Mouse (Mus musculus) left cerebral cortex, postnatal 10 days (tissue): ENCODE measurements around the gene Itm2b. TPM values are rescaled to one million over a fixed set of nuclear protein-coding genes. Genes with fewer than 3 reads are reported as not detected.

Experiments
- DNase-seq, 2 experiments: peaks; one replicate each; pipeline ENCODE4 v3.0.0; 2021 to 2022; ENCODE audit warnings: low spot score in 2 of 2, mixed read lengths in 1 of 2; ENCODE audit errors: extremely low spot score in 1 of 2
- intact Hi-C: fragments of 180-260 bp; cut with DNase I; formaldehyde crosslinking; loops from one replicate; pipeline ENCODE4 v1.15.1; 2025
- total RNA-seq, 2 experiments: library from RNA; stranded (reverse); gene quantifications; 2 replicates each; pipeline ENCODE4 v1.2.3; 2021

Itm2b gene
- 100 to 1,000 TPM; 537 to 566 TPM for total RNA-seq

DNA sequence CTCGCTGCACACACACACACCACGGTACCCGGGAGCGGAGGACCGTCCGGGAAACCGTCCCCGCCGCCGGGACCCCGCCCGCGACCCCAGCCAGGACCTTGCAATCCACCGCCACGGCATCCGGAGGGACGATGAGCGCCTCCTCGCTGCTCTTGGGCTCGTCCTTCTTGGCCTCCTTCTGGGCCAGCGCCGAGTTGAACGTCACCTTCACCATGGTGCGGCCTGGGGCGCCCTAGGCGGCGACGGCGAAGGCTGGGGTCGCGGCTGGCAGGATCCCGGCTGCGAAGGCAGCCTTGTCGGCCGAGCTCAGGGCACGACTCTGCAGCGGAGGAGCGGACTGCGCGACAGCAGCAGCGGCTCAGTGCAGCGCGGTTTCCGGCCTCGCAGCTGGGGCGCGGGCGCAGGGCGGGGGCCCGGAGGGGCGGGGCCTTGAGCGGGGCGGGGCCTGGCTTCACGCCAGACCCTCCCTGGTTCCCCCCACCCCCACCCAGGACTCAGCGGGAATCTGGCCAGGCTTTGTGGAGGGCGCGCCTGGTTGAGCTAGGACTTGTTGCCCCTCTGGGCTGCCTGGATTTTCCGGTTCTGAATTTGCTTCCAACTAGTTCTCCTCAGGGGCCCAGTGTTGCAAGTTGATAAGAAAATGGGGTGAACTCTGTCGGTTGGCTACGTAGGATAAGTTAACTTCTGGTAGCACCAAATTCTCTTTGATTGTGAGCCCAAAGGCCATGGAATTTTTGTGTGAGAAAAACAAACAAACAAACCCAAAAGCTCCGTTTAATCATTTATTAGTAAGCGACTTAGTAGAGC is at the start of gene Itm2b:
Gene Itm2b, minus strand, starts transcription at position 377 of the 807 bp plus-strand sequence.
- DNase-seq: peak; percentile 63 to 91
- intact Hi-C loops: loop anchor here (5.0 kb wide), 1 partner anchor 87 kb away; no protein-coding TSS in a partner anchor

DNA sequence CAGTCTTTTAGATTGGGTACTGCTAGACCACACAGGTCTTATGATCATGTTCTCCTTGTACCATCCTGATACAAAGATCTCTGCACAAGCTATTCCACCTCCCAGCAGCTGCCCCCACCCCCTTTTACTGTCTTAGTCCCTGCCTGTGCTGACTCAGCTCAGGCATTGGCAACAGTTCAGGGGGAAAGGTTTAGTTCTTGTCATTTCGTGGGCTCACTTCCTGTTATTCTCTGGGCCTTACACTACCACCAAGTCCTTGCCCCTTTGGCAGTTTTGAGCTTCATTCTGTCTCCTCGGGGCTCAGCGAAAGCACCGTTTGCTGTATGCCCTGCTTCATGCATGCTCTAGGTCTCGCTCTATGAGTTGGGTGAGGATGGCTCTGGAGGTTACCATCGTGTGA is 48.4 kb upstream of the Itm2b start:
- intact Hi-C loops: no loop called here
- DNase-seq: peak in 1 of 2 experiments; percentile 32

DNA sequence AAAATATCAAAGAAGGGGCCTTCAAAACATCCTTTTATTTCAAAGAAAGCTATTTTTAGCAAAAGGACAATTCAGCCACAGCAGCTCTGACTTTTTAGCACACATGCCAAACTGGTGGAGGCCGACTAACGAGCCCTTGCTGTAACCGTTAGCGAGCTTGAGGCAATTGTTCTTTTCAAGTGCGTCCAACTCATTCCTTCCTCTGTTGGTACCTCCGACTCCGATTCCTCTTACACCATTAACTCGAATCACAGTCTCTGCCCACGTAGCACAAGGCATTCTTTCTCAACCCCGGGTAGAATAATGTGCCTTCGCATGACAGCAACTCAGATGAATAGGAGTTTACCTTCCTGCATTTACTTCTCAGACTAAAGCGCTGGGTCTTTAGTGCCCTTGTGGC is 45.5 kb upstream of the Itm2b start:
- intact Hi-C loops: no loop called here
- no peak for DNase-seq

DNA sequence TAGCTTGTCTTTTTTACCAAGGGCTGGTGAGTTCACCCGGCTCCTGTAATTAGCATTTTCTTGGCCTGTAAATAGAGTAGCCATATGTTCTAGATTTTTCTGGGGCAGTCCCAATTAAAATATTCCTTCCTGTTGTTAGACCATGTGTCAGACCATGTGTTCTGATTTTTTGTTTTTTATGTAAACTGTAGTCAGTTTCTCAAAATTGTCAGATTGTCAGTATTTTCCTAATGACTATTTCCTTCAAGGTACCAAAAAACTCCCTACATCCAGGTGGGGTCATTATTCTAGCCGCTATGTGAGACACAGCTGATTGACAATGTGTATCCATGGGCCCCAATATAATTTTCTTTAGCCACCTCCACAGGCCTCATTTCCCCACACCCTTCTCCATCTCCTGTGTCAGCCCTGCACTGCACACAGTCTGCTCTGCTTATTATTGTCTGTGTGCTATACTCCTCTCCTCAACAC is 40.5 kb upstream of the Itm2b start:
- intact Hi-C loops: no loop called here
- DNase-seq: no peak

DNA sequence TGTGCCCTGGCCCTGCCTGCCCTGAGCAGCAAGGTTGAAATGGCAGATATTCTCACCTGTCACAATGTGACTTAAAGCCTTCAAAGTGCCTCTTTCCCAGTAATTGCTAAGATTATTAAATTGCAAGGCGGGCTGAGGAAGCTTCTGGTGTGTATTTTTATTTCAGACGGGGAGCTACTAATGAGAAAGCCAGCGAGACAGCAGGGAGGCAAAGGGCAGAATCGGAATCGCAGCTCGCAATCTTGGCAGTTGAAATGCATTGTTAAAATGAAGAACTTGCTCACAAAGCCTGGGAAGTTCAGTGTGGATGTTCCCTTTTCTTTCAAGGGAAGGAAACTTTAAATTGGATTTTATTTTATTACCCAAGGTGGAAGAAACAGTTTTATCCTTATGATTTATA is 39.9 kb upstream of the Itm2b start:
- intact Hi-C loops: no loop called here
- no peak for DNase-seq

DNA sequence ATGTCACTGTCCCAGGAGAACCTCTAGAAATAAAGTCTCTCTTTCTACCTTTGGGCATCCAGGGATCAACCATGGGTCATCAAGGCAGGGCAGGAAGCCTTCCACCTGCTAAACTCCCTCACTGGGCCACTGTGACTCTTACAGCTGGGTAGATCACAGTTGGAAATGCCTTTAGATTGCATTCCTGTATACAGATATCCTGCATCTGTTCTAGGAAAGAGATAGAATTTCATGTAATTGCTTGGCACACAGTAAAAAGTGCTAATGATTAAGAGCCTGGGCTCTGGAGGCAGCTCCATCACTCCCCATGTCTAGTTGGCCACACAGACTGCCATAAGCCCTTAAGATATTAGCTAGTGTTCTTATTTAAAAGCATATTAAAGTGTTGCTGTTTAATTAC is 38.5 kb upstream of the Itm2b start:
- intact Hi-C loops: no loop called here
- DNase-seq: no peak

DNA sequence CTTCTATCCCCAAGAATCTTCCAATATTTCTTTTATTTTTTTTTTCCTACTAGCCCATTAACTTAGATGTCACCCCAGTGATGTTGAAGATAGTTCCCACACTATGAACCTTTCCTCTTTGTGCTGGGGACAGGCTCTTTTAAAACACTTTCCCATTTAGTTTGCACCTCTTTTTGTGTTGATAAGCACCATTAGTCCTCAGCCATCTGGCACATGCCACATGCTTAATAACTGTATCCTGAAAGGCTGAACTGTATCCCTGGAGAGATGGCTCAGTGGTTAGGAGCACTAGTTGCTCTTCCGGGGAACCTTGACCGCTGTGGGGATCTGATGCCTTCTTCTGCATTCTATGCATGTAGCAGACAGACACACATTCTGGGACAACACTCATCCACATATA is 37.5 kb upstream of the Itm2b start:
- intact Hi-C loops: no loop called here

DNA sequence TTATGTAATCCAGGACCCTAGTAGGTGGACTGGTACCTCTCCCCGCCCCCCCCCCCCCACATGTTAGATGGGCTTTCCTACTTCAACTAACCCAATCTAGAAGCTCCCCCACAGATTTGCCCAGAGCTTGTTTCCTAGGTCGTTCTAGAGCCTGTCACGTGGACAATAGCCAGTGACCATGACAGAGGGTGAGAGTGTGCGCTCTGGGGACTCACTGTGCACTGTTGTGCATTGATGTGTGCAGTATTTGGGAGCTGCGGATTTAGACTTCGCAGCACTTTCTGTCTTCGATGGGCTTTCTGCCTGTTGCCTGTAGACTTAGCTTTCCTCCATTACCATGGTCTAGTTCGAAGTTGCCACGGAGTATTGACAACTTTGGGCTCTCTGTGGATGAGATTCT is 36.5 kb upstream of the Itm2b start:
- intact Hi-C loops: no loop called here
- DNase-seq: no peak

More for the DNA sequence above, 37.5 kb upstream of the Itm2b start:
- no peak for DNase-seq

DNA sequence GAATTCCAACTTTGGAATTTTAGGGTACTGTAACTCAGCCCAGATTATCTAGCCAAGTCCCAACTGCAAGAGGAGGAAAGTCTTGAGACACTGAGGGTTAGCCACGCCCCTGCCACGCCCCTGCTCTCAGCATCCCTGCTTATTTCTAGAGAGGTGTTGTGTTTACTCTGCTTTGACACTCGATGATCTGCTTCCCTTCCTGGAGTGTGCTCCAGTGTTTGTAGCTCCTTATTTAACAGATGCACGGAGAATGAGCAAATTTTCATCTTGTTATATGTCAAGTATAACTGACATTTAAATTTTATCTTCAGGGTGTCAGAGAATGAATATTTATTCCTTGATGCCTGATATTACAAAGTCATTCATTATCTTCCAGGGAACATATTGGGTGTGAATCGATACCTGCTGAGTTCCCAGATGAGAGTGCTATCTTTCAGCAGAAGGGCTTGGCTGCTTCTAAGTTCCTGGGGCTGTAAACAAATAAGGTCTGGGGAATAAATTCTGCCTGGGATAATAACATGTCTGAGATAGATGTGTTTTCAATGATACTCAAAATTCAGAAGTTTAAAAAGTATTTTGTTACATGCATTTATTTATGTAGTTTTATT is 35.2 kb upstream of the Itm2b start:
- DNase-seq: peak in 1 of 2 experiments; percentile 40
- intact Hi-C loops: no loop called here

DNA sequence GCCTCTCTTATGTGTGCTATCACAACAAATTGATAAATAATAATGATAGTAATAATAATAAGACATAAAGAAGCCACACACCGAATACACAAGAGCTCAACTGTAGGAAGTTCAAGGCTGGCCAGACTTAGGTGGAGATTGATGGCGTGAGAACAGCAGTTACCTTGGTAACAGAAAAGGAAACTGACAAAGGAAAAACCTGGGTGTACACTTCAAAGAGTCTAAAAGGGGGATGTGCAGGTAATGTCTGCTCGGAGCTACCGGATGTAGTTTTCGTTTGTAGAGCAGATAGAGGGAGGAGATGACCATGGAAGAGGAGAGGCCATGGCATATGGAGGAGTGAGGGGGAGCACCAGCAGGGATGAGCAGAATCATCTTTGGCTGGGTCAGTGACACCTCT is 31.4 kb upstream of the Itm2b start:
- intact Hi-C loops: no loop called here
- DNase-seq: no peak

DNA sequence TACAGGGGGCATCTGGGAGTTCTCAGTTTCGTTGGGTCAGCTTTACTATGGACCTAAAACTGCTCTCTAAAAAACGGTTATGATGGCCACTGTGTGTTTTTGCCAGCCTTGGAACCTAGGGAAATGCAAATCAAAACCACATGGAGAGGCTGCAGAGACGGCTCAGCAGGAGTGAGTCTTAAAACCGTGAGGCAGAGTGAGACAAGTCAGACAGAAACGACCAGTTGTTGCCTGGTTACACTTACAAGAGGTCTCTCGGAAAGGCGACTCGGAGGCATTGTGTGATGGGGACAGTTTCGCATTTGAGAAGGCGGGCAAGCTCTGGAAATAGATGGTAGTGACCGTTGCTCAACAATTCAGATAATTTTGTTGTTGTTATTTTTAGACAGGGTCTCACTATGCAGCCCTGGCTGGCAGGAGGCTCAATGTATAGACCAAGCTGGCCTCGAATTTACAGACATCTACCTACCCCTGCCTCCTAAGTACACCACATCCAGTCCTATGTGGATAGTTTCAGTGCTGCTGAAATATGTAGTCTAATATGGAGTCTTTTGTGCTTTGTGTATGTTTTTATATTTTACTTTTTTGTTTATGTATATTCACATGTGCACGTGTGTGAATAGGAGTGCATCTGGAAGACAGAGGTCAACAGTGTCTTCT is 30.4 kb upstream of the Itm2b start:
- intact Hi-C loops: no loop called here
- DNase-seq: no peak

DNA sequence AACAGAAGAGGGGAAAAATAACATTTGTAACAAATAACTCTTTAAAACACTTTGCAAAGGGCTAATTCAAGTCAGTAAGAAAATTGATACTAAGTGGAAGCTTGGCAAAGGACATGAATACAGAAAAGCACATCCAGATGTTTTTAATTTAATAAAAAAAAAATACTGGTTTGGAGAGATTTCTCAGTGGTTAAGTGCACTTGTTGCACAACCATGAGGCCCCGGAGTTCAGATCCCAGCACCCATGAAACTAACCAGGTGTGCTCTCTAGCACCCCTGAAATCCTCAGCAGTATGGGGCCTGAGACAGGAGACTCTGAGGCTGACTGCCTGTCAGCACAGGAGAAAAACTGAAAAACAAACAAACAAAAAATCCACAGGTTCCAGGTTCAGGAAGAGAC is 26.6 kb upstream of the Itm2b start:
- DNase-seq: no peak
- intact Hi-C loops: no loop called here

DNA sequence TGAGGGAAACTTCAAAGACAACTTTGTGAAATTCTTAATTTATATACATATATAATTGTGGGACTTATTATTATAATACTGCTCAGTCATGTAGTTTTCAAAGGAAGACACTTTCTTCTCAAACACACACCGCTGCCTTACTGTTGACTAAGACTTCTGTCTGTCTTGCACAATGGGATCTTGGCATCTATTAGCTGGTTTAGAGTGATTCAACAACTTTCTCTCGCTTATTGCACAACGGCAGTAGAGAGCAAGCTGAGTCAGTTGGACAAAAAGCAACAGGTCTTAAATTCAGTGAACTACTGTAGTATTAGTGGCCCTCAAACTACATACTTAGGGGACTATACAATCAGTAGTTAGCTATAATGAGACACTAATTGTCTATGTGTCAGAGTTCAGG is 25.0 kb upstream of the Itm2b start:
- no peak for DNase-seq
- intact Hi-C loops: no loop called here

DNA sequence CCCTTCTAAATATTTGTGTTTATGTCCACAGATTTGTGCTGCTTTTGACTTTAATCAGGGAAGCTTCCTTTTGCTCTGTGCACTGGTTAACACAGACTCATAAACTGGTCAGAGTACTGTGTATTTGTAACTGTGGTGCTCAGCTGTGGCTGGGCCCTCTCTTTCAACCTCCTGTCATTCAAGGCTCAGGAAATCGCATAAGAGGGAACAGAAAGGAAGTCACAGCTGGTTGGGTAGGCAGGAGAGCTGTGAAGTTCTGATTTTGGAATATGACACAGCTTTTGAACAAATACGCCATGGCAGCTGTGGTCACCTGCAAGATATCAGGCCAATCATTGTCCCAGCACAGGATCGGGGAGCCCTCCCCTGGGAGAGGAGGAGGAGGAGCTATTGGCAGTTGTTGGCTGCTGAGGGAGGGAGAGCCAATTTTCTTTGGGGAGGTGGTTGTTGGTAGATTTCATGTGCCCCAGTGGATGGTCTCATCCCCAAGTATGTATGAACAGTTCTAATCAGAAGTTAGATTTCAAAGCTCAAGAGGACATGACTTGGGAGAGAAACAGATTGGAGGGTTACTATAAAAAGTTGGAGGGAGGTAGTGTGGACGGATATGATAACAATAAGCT is 23.2 kb upstream of the Itm2b start:
- intact Hi-C loops: no loop called here

DNA sequence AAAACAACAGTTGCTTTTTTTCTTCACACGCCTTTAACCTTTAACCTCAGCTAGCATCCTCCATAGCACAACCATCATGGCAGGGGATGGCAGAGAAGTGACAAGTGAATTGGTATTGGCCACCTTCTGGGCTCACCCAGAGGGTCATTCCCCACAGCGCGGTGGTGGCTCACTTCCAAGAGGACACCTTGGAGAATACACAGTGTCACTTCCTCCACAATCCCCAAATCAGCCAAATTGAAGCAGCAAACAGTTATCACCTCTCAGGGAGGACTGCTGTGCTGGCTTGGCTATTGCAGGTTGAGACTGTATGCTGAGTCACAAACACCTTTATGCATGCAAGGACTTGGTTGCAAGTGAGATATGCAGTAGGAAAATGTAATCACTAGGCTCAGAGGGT is 18.9 kb upstream of the Itm2b start:
- DNase-seq: no peak
- intact Hi-C loops: no loop called here

More for the DNA sequence above, 23.2 kb upstream of the Itm2b start:
- DNase-seq: no peak

DNA sequence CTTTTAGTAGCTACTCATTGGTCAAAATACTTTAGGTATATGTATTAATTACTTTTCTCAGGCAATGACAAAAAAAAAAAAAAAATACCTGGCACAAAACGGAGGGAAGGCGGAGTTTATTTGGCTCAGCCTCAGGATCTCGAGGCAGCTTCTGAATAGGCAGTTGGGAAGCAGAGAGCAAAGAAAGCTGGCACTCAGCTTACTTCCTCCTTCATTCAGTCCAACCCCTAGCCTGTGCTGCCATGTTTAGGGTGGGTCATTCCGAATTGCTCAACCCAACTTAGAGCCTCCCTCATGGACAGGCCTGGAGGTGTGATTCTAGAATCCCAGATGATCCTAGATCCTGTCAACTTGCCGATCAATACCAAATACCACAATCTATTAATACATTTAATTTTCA is 18.3 kb upstream of the Itm2b start:
- no peak for DNase-seq
- intact Hi-C loops: no loop called here

DNA sequence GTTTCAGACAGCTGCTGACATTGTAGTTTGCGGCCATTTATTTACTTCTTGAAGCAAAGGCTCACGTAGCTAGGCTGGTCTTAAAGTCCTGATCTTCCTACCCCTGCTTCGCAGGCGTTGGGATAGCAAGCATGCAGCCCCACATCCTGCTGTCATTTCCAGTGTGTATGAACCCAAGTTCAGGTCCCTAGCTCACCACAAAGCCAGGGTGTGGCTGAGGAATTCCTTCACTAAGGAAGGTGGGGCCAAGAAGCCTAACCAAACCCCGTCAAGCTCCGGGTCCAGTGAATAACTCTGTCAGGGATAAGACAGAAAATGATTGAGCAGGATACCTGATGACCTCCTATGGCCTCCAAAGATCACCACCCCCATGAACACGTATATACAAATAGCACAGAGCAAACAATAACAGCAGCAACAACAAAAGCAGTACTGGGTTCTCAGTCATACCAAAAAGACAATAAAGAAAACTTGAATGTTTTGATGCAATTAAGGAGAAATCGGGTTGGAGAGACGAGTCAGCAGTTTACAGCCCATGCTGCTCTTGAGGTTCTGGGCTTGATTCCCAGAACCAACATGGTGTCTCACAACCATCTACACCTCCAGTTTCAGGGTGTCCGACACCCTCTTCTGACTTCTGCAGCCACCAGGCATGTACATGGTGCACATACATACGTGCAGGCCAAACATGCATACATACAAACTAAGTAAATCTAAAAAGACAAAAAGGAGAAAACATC is 17.4 kb upstream of the Itm2b start:
- intact Hi-C loops: no loop called here
- DNase-seq: no peak

DNA sequence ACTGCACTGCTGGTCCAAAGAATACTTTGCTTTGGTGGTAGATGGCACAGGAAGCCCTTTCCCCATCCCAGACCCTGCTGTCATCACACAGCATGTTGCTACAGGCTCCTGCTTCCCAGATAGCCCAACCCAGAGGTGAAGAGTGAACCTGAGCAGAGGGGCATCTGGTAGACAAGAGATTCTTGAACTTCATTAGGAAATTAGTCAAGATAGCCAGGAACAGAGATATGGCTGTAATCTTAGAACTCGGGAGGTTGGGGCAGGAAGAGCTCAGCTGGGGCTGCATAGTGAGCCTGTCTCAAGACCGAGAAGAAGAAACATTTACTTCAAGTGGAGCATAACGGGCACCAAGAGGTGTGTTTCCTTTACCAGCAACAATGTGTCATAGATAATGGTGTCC is 16.3 kb upstream of the Itm2b start:
- no peak for DNase-seq
- intact Hi-C loops: no loop called here
